Mouse (Mus musculus) liver, adult (tissue): Measurements from ENCODE around the gene Gm32687.
"Not testable (repeated sequence)": the region's sequence is repeated elsewhere in the genome, so short reads cannot be mapped to it uniquely, and the experiment has no call there.

Experiments used
- GATA4 ChIP-seq: IDR thresholded peaks from 2 replicates; pipeline ENCODE4 v1.6.1; 2014; ENCODE audit warnings: mild to moderate bottlenecking, low read length; ENCODE audit not compliant: insufficient replicate concordance

Gene Gm32687

DNA sequence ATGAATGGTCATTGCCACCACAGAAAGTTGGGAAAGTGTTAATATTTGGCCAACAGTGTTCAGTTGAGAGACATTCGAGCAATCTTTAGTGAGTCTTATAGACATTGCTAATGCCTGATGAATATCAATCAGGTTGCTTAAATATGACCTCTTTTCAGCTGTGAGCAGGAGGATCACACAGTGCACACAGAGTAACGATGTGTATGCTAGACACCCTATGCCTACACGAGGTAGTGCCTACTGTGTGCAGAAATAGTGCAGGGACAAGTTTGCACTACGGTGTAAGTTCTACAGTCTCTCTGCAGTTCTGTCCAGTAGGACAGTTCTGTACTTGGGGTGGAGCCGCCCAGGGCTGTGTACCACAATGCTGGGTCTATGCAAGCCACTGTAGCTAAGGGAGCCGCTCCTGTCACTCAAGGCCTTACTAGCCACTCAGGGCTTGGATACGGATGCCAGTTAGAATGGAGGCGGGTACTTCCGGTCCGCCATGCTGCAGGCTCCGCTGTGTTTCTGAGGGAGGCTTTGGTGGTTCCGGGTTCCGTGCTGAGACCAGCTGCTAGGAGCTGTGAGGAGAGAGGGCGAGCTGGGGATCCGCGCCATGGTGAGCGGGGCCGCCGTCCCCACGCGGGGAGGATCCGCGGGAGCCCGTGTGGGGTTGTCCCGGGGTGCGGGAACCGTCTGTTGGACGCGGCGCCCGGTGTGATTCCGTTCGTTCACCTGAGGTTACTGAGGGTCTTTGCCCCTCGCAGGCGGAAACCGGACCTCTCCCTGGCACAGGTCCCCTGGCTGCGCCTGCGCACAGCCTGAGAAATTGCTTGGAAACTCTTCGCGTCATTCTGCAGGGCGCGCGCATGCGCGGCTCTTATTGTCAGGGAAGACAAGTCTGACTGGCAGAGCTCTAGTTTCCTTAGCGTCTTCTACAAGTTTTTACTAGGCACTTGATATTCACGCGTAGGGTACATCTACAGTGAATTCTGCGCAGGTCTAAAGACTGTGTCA lies at the start of gene Gm32687:
TSS of gene Gm32687 (plus strand) at position 526 of the 999 bp plus-strand sequence.
- not testable (repeated sequence) for TF ChIP-seq GATA4

DNA sequence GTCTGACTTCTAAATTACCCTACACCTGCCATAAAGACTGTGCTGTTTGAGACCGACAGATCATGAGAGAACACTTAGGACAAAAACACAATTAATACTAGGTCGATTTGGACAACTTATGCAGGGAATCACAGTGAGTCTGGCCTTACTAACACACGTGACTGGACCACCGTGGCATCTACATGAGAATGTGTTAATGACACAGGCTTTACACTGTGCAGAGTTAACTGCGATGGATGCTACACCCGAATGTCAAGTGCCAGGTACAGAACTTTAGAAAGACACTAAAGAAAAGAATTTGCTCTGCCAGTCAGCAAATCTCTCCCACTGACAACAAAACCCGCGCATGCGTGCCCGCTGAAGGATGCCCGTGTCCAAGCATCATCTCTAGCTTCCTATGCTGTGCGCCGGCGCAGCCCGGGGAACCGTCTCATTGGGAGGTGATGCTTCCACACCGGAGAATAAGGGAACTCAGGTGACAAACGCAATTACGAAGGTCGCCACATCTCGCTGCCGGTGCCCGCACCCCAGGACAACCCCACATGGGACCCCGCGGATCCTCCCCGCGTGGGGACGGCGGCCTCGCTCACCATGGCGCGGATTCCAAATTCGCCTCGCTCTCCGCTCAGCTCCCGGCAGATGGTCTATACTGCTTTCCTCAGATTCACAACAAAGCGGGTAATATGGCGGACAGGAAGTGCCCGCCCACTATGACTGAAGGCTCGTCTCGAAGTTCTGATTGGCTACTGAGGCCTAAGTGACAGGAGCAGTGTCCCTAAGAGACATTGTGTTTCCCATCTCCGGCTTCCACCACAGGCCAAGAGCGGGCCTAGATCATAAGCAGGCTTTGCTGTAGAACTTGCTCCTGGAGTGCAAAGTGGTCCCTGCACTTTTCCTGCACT lies 66.4 kb downstream of the Gm32687 start, which contains the start of gene Zfp781:
TSS of gene Zfp781 (minus strand) at position 639 of the 902 bp plus-strand sequence.
- TF ChIP-seq GATA4 = not testable (repeated sequence)
